Mouse (Mus musculus) embryonic facial prominence, embryonic 11.5 days (tissue): ENCODE measurements at regions not wholly inside any gene's neighbourhood (a gene's known extent, or its start where the extent isn't known, plus 50 kb on each side); places are given as distances from the start of the nearest gene placed in this dataset.
A peak's percentile ranks its signal among the peaks of the same experiment; 100 is the strongest.

ENCODE experiments used
- ATAC-seq: fragments of 200-750 bp; cut with Nextera tagmentation; replicated peaks from 2 replicates; pipeline ENCODE4 v1.8.0; 2017; ENCODE audit warnings: low read depth; ENCODE audit not compliant: insufficient number of reproducible peaks, low FRiP score, low TSS enrichment
- DNase-seq: peaks from one replicate; pipeline ENCODE4 v3.0.0-alpha.2; 2015; ENCODE audit warnings: low spot score
- H3K27ac ChIP-seq: fragments of 300-500 bp; sonication (generic); replicated peaks from 2 replicates; pipeline ENCODE4 v1.5.1; 2014; ENCODE audit warnings: mild to moderate bottlenecking, low read depth, low read length, control low read depth
- H3K27me3 ChIP-seq: fragments of 300-500 bp; sonication (generic); 2 replicates; pipeline ENCODE4 v1.6.1; 2014; ENCODE audit warnings: mild to moderate bottlenecking, low read length, moderate library complexity, mixed read lengths; ENCODE audit not compliant: control insufficient read depth, insufficient read depth
- H3K36me3 ChIP-seq: fragments of 300-500 bp; sonication (generic); replicated peaks from 2 replicates; pipeline ENCODE4 v1.6.1; 2014; ENCODE audit warnings: low read depth, mild to moderate bottlenecking, low read length, moderate library complexity, mixed read lengths; ENCODE audit not compliant: control insufficient read depth, insufficient read depth
- H3K4me1 ChIP-seq: fragments of 300-500 bp; sonication (generic); 2 replicates; pipeline ENCODE4 v1.6.1; 2014; ENCODE audit warnings: low read length, mixed read lengths; ENCODE audit not compliant: control insufficient read depth, insufficient read depth
- H3K4me2 ChIP-seq: fragments of 300-500 bp; sonication (generic); 2 replicates; pipeline ENCODE4 v1.6.1; 2014; ENCODE audit warnings: low read depth, mild to moderate bottlenecking, control low read depth, low read length, moderate library complexity
- H3K4me3 ChIP-seq: fragments of 300-500 bp; sonication (generic); 2 replicates; pipeline ENCODE4 v1.5.1; 2014; ENCODE audit warnings: low read depth, low read length, control low read depth
- H3K9ac ChIP-seq: fragments of 300-500 bp; sonication (generic); replicated peaks from 2 replicates; pipeline ENCODE4 v1.6.1; 2014; ENCODE audit warnings: mild to moderate bottlenecking, control low read depth, low read length
- H3K9me3 ChIP-seq: fragments of 300-500 bp; sonication (generic); replicated peaks from 2 replicates; pipeline ENCODE4 v1.6.1; 2016; ENCODE audit warnings: mild to moderate bottlenecking, low read length, inconsistent platforms, mixed read lengths; ENCODE audit not compliant: control insufficient read depth
- WGBS: fragments of 180-500 bp; shearing (Covaris S2); extraction: QIAGEN DNeasy Blood & Tissue Kit; methylation state at CpG from one replicate; pipeline ENCODE4 v1.1.7; 2014; 5-methylcytosine and 5-hydroxymethylcytosine counted together

DNA sequence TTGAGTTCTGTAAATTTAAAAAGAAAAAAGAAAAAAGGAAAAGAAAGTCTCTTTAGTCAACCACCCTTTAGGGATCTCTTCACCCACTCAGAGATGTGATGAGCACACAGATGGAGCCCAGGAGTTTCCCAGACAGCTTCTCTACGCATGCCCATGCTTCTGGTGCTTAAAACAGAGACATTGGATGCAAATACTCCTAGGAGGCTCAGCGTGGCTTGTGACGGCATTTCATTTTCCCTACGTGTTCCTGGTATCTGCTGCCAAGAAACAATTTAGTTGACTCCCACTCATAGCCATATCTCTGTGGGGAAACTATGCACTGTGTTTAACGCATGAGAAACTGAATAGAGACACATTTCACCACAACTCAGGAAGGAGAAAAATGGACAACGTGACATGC, 345.6 kb upstream of the Nr2f2 start:
- no peaks in the 10 kb centered on the region for H3K27me3 ChIP-seq
- no peaks in the 10 kb centered on the region for H3K9me3 ChIP-seq
- no peaks in the 10 kb centered on the region for H3K4me1 ChIP-seq
- WGBS, result 90% methylated on average over 6 of the region's 6 CpGs
- H3K9ac ChIP-seq, result no peak overlapping the region
- no peak overlapping the region for H3K4me3 ChIP-seq
- ATAC-seq, result no peak
- no peak overlapping the region for H3K4me2 ChIP-seq
- no peak for DNase-seq
- H3K27ac ChIP-seq, result no peak overlapping the region
- no peaks in the 10 kb centered on the region for H3K36me3 ChIP-seq

DNA sequence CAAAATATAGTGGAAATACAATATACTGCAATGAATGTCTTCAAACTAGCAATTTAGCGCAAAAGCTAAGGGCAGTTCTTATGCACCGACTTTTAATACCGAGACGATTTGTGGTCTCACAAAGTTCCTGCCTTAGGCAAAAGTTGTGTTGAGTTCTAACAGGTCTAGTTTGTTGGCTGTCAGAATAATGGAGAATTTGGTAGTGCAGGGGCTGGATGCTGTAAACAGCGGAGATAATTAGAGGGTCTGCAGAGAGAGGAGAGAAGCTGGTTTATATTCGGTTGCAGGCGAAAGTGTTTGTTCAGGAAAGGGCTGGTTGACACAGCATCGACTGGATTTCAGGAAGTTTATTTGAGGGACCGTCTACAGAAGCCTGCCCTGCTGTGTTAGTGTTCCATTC, 339.7 kb upstream of the Nr2f2 start:
- ATAC-seq, result no peak
- DNase-seq, result no peak
- H3K27me3 ChIP-seq, result no peaks in the 10 kb centered on the region
- 55% methylated on average over 9 of the region's 9 CpGs for WGBS
- no peaks in the 10 kb centered on the region for H3K36me3 ChIP-seq
- H3K4me1 ChIP-seq, result no peaks in the 10 kb centered on the region
- no peaks in the 10 kb centered on the region for H3K9me3 ChIP-seq
- no peak overlapping the region for H3K4me3 ChIP-seq
- H3K4me2 ChIP-seq, result no peak overlapping the region
- H3K27ac ChIP-seq, result no peak overlapping the region
- no peak overlapping the region for H3K9ac ChIP-seq

DNA sequence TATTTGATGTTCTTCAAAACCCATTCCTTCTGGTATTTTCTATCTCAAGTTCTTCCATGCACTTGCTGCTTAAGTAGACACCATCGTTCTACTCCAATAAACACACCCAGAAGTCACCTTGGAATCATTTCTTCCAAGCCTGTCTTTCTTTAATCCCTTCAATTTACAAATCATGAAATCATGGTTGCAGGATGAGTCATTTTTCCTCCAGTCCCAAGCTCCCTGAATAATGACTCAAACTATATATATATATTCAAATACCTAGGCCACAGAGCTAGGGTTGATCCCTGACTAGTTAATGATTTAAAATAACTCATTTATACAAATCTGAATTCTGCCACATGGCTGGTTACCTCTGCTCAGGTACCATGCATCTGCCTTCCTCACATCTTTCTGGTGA, 337.2 kb upstream of the Nr2f2 start:
- Histone ChIP-seq H3K9me3 (no peaks in the 10 kb centered on the region), H3K27ac (no peak overlapping the region), H3K4me3 (no peak overlapping the region), H3K4me2 (no peak overlapping the region), H3K9ac (no peak overlapping the region), H3K27me3 (no peaks in the 10 kb centered on the region), H3K36me3 (no peaks in the 10 kb centered on the region), H3K4me1 (no peaks in the 10 kb centered on the region)
- DNase-seq (no peak), ATAC-seq (no peak)
- whole genome bisulfite sequencing, result 94% methylated on average over 1 of the region's 1 CpGs

DNA sequence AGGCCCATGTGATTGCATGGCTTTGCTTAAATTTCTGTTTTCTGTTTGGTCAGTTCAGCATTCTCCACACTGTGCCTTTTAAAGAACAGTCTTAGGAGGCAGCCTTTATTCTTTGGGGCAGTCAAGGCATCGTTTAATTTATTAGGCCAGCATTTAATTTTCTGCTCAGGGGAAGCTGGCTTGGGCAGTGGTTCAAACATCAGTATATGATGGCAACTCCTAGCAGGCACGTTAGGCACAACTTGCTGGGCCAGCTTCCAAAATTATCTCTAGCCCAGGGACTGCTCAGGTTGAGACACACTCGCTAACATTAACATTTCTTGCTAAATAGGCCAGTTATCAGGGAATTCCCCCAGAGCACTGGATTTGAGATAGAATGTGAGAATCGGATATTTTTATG, 333.9 kb upstream of the Nr2f2 start:
- H3K4me2 ChIP-seq, result no peak overlapping the region
- 76% methylated on average over 4 of the region's 4 CpGs for WGBS
- no peaks in the 10 kb centered on the region for H3K9me3 ChIP-seq
- no peak overlapping the region for H3K4me3 ChIP-seq
- no peaks in the 10 kb centered on the region for H3K27me3 ChIP-seq
- DNase-seq (no peak), ATAC-seq (no peak)
- H3K9ac ChIP-seq, result no peak overlapping the region
- no peaks in the 10 kb centered on the region for H3K4me1 ChIP-seq
- no peak overlapping the region for H3K27ac ChIP-seq
- H3K36me3 ChIP-seq, result no peaks in the 10 kb centered on the region

DNA sequence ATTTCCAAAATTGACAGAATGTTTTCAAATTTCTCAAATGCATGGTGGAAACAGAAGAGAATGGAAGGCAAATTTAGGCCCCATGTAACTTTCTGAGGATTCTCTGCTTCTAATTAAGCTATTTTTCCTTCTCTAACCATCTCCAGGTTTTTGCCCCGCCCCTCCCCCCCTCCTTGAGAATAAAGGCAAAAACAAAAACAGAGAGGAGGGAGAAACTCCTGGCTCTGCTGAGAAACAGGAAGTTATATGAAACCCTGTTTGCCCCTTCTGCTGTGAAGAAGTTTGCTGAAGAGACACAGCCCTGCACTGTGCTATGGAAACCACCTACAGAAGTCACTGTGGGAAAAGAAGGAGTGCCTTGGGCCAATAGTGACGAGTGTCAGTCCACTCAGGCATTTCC, 332.9 kb upstream of the Nr2f2 start:
- Histone ChIP-seq H3K9me3 (no peaks in the 10 kb centered on the region), H3K27me3 (no peaks in the 10 kb centered on the region), H3K4me1 (no peaks in the 10 kb centered on the region), H3K27ac (no peak overlapping the region), H3K36me3 (no peaks in the 10 kb centered on the region), H3K4me3 (no peak overlapping the region), H3K4me2 (no peak overlapping the region), H3K9ac (no peak overlapping the region)
- DNase-seq (peak; percentile 70), ATAC-seq (no peak)
- 15% methylated on average over 2 of the region's 2 CpGs for WGBS

DNA sequence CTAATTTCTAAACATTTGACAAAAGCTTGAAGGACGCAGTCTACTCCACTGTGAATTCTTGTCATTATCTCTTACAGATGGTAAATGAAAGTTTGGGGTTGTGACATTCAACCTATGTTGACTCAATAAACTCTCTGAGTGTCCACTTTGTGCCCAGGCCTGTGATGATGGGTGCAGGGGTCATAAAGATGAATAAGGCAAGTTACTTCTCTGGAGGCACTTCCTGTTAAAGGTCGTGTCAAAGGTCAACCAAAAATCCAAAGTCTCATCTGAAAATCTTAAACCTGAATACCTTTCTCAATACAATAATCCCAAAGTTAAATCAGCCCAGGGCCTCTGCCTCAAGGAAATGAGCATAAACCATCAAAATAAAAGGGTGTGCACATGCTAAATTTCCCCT, 332.5 kb upstream of the Nr2f2 start:
- H3K9me3 ChIP-seq, result no peaks in the 10 kb centered on the region
- 36% methylated on average over 2 of the region's 2 CpGs for WGBS
- H3K4me2 ChIP-seq, result no peak overlapping the region
- H3K27ac ChIP-seq, result no peak overlapping the region
- H3K4me1 ChIP-seq, result no peaks in the 10 kb centered on the region
- H3K4me3 ChIP-seq, result no peak overlapping the region
- no peak overlapping the region for H3K9ac ChIP-seq
- DNase-seq (peak; percentile 21), ATAC-seq (no peak)
- H3K36me3 ChIP-seq, result no peaks in the 10 kb centered on the region
- H3K27me3 ChIP-seq, result no peaks in the 10 kb centered on the region

DNA sequence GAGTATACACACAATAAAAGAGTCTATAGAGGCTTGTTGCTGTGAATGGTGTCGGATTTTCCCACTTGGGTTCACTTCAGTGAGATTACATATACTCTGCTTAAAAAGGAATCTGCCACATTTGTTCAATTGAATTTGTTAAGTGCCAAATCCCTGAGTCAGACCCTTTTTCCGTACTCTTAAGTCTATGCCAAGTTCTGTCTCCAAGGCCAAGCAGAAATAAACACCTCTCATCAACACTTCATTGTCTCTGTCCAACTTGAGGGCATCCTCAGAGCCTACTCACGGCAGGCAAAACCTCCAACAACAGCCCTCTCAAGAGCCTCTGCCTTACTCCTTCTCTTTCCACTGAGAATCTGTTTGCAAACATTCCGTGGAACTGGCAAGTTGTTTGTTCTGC, 325.6 kb upstream of the Nr2f2 start:
- Histone ChIP-seq H3K27ac (no peak overlapping the region), H3K4me3 (no peak overlapping the region)
- ATAC-seq, result no peak

DNA sequence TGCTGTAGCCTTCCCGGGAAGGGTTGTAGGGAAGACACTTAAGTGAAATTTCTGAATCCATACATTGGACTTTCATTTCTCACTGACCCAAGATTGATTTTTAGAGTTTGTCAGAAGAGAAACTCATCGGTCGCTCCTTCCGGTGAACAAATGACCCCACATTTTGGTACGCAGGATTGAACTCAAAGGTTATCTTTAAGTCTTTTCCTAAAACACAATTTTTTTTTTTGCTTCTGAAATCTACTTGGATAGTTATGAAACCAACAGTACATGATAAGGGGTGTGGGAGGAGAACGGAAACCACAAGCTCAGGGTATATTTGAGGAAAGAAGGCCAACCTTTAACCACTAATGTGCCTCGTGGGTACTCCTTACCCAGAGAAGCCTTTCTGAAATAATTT, 324.3 kb upstream of the Nr2f2 start:
- H3K9me3 ChIP-seq, result no peaks in the 10 kb centered on the region
- no peak overlapping the region for H3K4me3 ChIP-seq
- H3K27me3 ChIP-seq, result no peaks in the 10 kb centered on the region
- no peak for DNase-seq
- no peak overlapping the region for H3K27ac ChIP-seq
- no peak overlapping the region for H3K4me2 ChIP-seq
- ATAC-seq, result no peak
- 92% methylated on average over 7 of the region's 7 CpGs for WGBS
- H3K36me3 ChIP-seq, result no peaks in the 10 kb centered on the region
- H3K4me1 ChIP-seq, result no peaks in the 10 kb centered on the region
- no peak overlapping the region for H3K9ac ChIP-seq

More for the DNA sequence above, 325.6 kb upstream of the Nr2f2 start:
- Histone ChIP-seq H3K9me3 (no peaks in the 10 kb centered on the region), H3K9ac (no peak overlapping the region), H3K27me3 (no peaks in the 10 kb centered on the region), H3K4me2 (no peak overlapping the region), H3K36me3 (no peaks in the 10 kb centered on the region), H3K4me1 (no peaks in the 10 kb centered on the region)
- WGBS, result 82% methylated on average over 4 of the region's 4 CpGs
- DNase-seq, result no peak

DNA sequence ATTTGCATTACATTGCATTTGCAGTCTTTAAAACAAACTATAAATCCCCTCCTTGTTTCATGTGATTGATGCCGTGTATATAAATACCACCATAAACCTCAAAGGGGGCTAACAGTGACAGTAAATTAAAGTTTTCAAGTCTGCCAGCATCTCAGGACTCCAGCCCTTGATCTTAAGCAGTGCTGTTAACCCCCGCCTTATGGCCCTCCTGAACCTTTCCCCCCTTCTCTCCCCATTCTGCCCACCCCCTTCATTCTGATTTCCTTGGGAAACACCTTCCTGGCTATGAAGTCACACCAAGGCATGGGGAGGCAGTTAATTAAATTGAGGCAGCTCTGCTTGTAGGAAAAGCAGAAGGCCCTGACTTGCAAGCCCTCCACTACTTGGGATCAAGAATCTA, 302.5 kb upstream of the Nr2f2 start:
- Histone ChIP-seq H3K27ac (no peak overlapping the region), H3K27me3 (no peaks in the 10 kb centered on the region), H3K4me1 (no peaks in the 10 kb centered on the region), H3K9ac (no peak overlapping the region), H3K4me3 (no peak overlapping the region), H3K9me3 (no peaks in the 10 kb centered on the region), H3K4me2 (no peak overlapping the region), H3K36me3 (no peaks in the 10 kb centered on the region)
- ATAC-seq (no peak), DNase-seq (peak; percentile 14)
- WGBS, result 58% methylated on average over 2 of the region's 2 CpGs
